Mouse (Mus musculus) liver, embryonic 14.5 days (tissue): ENCODE results near the gene Anxa4. TPM values are rescaled to one million over a fixed set of nuclear protein-coding genes. Genes with fewer than 3 reads are reported as not detected.

Source experiments
- ATAC-seq: fragments of 200-750 bp; cut with Nextera tagmentation; 2 replicates; pipeline ENCODE4 v1.8.0; 2017; ENCODE audit warnings: moderate number of reproducible peaks, mild to moderate bottlenecking, moderate library complexity; ENCODE audit not compliant: insufficient read depth
- DNase-seq, 3 experiments: peaks; one replicate each; pipeline ENCODE4 v3.0.0-alpha.2; 2012 to 2013; ENCODE audit warnings: low read depth in 3 of 3, low spot score in 3 of 3
- H3K27ac ChIP-seq: fragments of 300-500 bp; sonication (generic); 2 replicates; pipeline ENCODE4 v1.5.1; 2014; ENCODE audit warnings: moderate library complexity, mild to moderate bottlenecking, control low read depth, inconsistent platforms
- H3K27me3 ChIP-seq: fragments of 300-500 bp; sonication (generic); 2 replicates; pipeline ENCODE4 v1.6.1; 2014; ENCODE audit warnings: mild to moderate bottlenecking, low read length, moderate library complexity; ENCODE audit not compliant: control insufficient read depth, insufficient read depth
- H3K36me3 ChIP-seq: fragments of 300-500 bp; sonication (generic); replicated peaks from 2 replicates; pipeline ENCODE4 v1.6.1; 2014; ENCODE audit warnings: low read depth; ENCODE audit not compliant: control insufficient read depth, insufficient read depth
- H3K4me1 ChIP-seq, 2 experiments: fragments of 200-500 bp in 1 of 2; fragments of 300-500 bp in 1 of 2; sonication (generic) in 1 of 2; replicated peaks; 2 replicates each; pipeline ENCODE4 v1.6.1; 2012 to 2014; ENCODE audit warnings: antibody characterized with exemption in 1 of 2, inconsistent platforms in 1 of 2, low read length in 1 of 2; ENCODE audit not compliant: control insufficient read depth in 2 of 2, insufficient read depth in 2 of 2
- H3K4me2 ChIP-seq: fragments of 300-500 bp; sonication (generic); 2 replicates; pipeline ENCODE4 v1.6.1; 2014; ENCODE audit warnings: low read depth, mild to moderate bottlenecking, control low read depth, moderate library complexity
- H3K4me3 ChIP-seq, 2 experiments: fragments of 200-500 bp in 1 of 2; fragments of 300-500 bp in 1 of 2; sonication (generic) in 1 of 2; 2 replicates each; pipeline ENCODE4 v1.5.1; 2012 to 2014; ENCODE audit warnings: low read depth in 2 of 2, low read length in 2 of 2, mild to moderate bottlenecking in 2 of 2, control low read depth in 1 of 2, inconsistent platforms in 1 of 2, moderate library complexity in 1 of 2; ENCODE audit not compliant: insufficient read depth in 1 of 2
- H3K9ac ChIP-seq: fragments of 300-500 bp; sonication (generic); replicated peaks from 2 replicates; pipeline ENCODE4 v1.6.1; 2014; ENCODE audit warnings: mild to moderate bottlenecking, control low read depth, moderate library complexity
- H3K9me3 ChIP-seq: fragments of 300-500 bp; sonication (generic); 2 replicates; pipeline ENCODE4 v1.6.1; 2016; ENCODE audit warnings: low read length, mixed read lengths; ENCODE audit not compliant: control insufficient read depth
- CTCF ChIP-seq: IDR thresholded peaks from 2 replicates; pipeline ENCODE4 v1.5.1; 2016; ENCODE audit warnings: antibody characterized with exemption, low read depth, control low read depth
- EP300 ChIP-seq: IDR thresholded peaks from 2 replicates; pipeline ENCODE4 v1.6.1; 2016; ENCODE audit warnings: antibody characterized with exemption, low read depth
- WGBS: fragments of 180-500 bp; shearing (Covaris S2); extraction: QIAGEN DNeasy Blood & Tissue Kit; methylation state at CpG from one replicate; pipeline ENCODE4 v1.1.7; 2014; ENCODE audit not compliant: insufficient replicate concordance; 5-methylcytosine and 5-hydroxymethylcytosine counted together
- polyA plus RNA-seq, 2 experiments: library from polyadenylated mRNA; depleted of rRNA in 1 of 2; stranded (reverse) in 1 of 2; unstranded in 1 of 2; fragments of >200 nt; fragmentation: Nextera tagmentation in 1 of 2; extraction: Ambion mirVana in 1 of 2; gene quantifications; 2 replicates each; pipeline versions ENCODE4 v1.2.1 to v1.2.3; 2012 to 2014

The Anxa4 gene
- 12.7 and 16.4 TPM in 2 replicates for polyA plus RNA-seq (2012; rRNA removed)
- polyA plus RNA-seq (2014; fragmentation: Nextera tagmentation; extraction: Ambion mirVana), result 29.4 and 34.5 TPM in 2 replicates

GRCm38 (mm10) chr6:86793021-86793815, at the start of gene Anxa4:
TSS of gene Anxa4 (minus strand) at chr6:86793584.
- Histone ChIP-seq H3K9ac (peak within 1 kb of the TSS; percentile 47), H3K27ac (no peak within 1 kb of the TSS), H3K4me3 (peak within 1 kb of the TSS; percentile 58), H3K27me3 (peaks cover 11% of the 10 kb centered on the region), H3K4me2 (peak within 1 kb of the TSS; percentile 74), H3K36me3 (no peaks in the 10 kb centered on the region), H3K9me3 (no peaks in the 10 kb centered on the region), H3K4me1 (no peaks in the 10 kb centered on the region; a peak in 2 of 4 replicates)
- ATAC-seq (peak; percentile 65; the same call in 1 of the 2 replicates), DNase-seq (peak; percentile 35 to 41 (median 40))
- WGBS, result under 1% methylated on average over 41 of the region's 41 CpGs
- TF ChIP-seq EP300 (no peak), CTCF (no peak)

DNA sequence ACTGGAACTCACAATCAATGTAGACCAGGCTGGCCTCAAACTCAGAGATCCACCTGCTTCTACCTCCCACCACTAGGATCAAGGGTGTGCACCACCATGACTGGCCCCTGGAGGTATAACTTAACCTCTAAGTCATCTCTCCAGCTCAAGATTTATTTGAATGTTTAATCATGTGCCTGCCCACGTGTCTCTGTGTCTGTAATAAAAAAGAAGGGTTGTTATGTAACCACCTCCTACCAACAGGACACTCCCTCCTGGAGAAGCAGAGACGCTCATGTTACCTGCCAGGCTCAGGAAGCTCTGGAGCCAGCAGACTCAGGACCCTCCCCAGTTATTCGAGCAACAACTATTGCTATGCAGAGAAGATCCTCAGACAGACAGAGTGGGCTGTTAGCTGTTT, 48.6 kb upstream of the Anxa4 start:
- Histone ChIP-seq H3K4me2 (no peak overlapping the region), H3K9me3 (no peaks in the 10 kb centered on the region), H3K27ac (no peak overlapping the region), H3K36me3 (no peaks in the 10 kb centered on the region), H3K9ac (no peak overlapping the region), H3K4me3 (no peak overlapping the region), H3K27me3 (no peaks in the 10 kb centered on the region), H3K4me1 (no peaks in the 10 kb centered on the region)
- DNase-seq (no peak), ATAC-seq (no peak)
- WGBS, result 49% methylated on average over 3 of the region's 3 CpGs
- TF ChIP-seq EP300, result no peak
- TF ChIP-seq CTCF, result no peak

GRCm38 (mm10) chr6:86839089-86839488, 45.7 kb upstream of the Anxa4 start:
- Histone ChIP-seq H3K27ac (no peak overlapping the region), H3K4me1 (no peaks in the 10 kb centered on the region), H3K27me3 (no peaks in the 10 kb centered on the region), H3K4me3 (no peak overlapping the region), H3K36me3 (no peaks in the 10 kb centered on the region), H3K9me3 (no peaks in the 10 kb centered on the region), H3K4me2 (no peak overlapping the region), H3K9ac (no peak overlapping the region)
- no peak for ATAC-seq
- DNase-seq, result no peak
- 55% methylated on average over 2 of the region's 2 CpGs for WGBS
- TF ChIP-seq EP300 (no peak), CTCF (no peak)

DNA sequence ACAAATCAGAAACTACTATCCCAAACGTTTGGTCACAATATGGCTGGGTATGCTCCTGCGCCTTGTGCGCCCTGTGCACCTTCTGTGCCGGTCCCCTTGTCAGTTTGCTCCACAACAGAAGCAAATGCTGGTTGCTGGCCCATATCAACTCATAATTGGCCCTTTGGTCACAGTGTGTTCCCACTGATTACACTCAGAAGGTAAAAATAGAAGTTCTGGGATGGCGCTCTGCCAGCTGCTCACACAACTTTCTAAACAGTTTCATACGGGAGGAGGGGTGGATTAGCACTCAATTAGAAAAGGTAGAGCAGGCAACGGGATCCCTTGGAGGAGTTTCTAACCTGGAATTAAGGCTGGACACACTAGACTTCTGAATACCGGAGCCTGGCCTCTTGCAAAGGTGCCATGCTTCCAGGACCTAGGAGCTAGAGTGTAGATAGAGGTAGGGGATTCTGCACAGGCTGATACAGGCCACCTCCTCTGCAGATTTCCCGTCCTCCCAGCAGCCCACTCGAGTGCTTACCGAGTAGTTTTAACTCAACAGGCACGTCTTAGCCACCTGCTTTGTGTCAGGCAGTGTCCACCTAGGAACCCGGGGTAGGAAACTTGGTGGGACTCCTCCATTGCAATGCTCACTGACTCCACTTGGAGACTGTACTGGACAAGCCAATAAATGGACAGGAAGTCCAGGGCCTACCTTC, 39.6 kb upstream of the Anxa4 start:
- Histone ChIP-seq H3K9ac (no peak overlapping the region), H3K4me2 (no peak overlapping the region), H3K36me3 (no peaks in the 10 kb centered on the region), H3K27ac (no peak overlapping the region), H3K4me1 (0 out of 4 replicates have a peak, but pooled peaks cover 0 to 2% of the 10 kb centered on the region in 2 experiments), H3K9me3 (no peaks in the 10 kb centered on the region), H3K27me3 (no peaks in the 10 kb centered on the region), H3K4me3 (no peak overlapping the region)
- WGBS, result 51% methylated on average over 13 of the region's 13 CpGs
- TF ChIP-seq CTCF, result no peak
- TF ChIP-seq EP300, result peak; percentile 44; the same call in 1 of the 2 replicates
- no peak for DNase-seq
- ATAC-seq, result peak; percentile 62; the same call in 1 of the 2 replicates
